Mouse (Mus musculus) lung, embryonic 14.5 days (tissue): Measurements from ENCODE around the gene Fyn. TPM values are rescaled to one million over a fixed set of nuclear protein-coding genes. Genes with fewer than 3 reads are reported as not detected.

Experiments
- ATAC-seq: fragments of 200-750 bp; cut with Nextera tagmentation; 2 replicates; pipeline ENCODE4 v1.8.0; 2017; ENCODE audit warnings: mild to moderate bottlenecking, moderate TSS enrichment, moderate library complexity; ENCODE audit not compliant: insufficient read depth
- DNase-seq: peaks from one replicate; pipeline ENCODE4 v3.0.0-alpha.2; 2015
- H3K27ac ChIP-seq: fragments of 300-500 bp; sonication (generic); 2 replicates; pipeline ENCODE4 v1.5.1; 2014; ENCODE audit warnings: low read depth, mild to moderate bottlenecking, moderate library complexity
- H3K27me3 ChIP-seq: fragments of 300-500 bp; sonication (generic); 2 replicates; pipeline ENCODE4 v1.6.1; 2014; ENCODE audit warnings: low read length, control low read depth; ENCODE audit not compliant: insufficient read depth
- H3K36me3 ChIP-seq: fragments of 300-500 bp; sonication (generic); 2 replicates; pipeline ENCODE4 v1.6.1; 2014; ENCODE audit warnings: control low read depth; ENCODE audit not compliant: insufficient read depth
- H3K4me1 ChIP-seq: fragments of 300-500 bp; sonication (generic); 2 replicates; pipeline ENCODE4 v1.6.1; 2014; ENCODE audit warnings: antibody characterized with exemption, control low read depth; ENCODE audit not compliant: insufficient read depth
- H3K4me2 ChIP-seq: fragments of 300-500 bp; sonication (generic); 2 replicates; pipeline ENCODE4 v1.6.1; 2014; ENCODE audit warnings: mild to moderate bottlenecking
- H3K4me3 ChIP-seq: fragments of 300-500 bp; sonication (generic); 2 replicates; pipeline ENCODE4 v1.5.1; 2014; ENCODE audit warnings: low read depth, low read length
- H3K9ac ChIP-seq: fragments of 300-500 bp; sonication (generic); 2 replicates; pipeline ENCODE4 v1.6.1; 2014
- H3K9me3 ChIP-seq: fragments of 300-500 bp; sonication (generic); 2 replicates; pipeline ENCODE4 v1.6.1; 2016; ENCODE audit warnings: low read depth, low read length, control low read depth
- CTCF ChIP-seq: IDR thresholded peaks from 2 replicates; pipeline ENCODE4 v1.5.1; 2016; ENCODE audit warnings: antibody characterized with exemption, low read depth
- WGBS: fragments of 180-500 bp; shearing (Covaris S2); extraction: QIAGEN DNeasy Blood & Tissue Kit; methylation state at CpG from one replicate; pipeline ENCODE4 v1.1.7; 2014; 5-methylcytosine and 5-hydroxymethylcytosine counted together
- polyA plus RNA-seq: library from polyadenylated mRNA; unstranded; fragments of >200 nt; fragmentation: Nextera tagmentation; extraction: Ambion mirVana; gene quantifications from 2 replicates; pipeline ENCODE4 v1.2.1, GENCODE M21; 2014

Gene Fyn
- polyA plus RNA-seq, 1 experiment from 2014 or later, result 30.3 TPM

DNA sequence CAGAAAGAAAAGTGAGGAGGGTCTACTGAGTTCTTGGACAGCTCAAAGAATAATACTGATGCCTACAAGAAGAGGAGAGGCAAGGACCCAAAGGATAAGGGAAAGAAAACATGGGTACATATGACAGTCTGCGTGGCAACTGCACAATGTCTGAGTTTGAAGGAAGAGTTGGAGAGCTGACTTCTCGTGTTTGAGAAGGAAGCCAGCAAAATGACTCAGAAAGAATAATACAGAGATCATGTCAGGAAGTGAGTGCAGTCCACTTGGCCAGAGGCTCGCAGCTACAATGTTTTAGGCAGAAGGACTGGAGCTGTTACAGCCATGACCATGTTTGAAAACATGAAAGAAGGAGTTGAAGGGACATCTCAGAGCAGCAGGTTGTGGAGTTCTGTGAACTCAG is 190.7 kb downstream of the Fyn start:
- Histone ChIP-seq H3K4me2 (no peak overlapping the region), H3K9me3 (no peaks in the 10 kb centered on the region), H3K4me1 (peaks cover 27% of the 10 kb centered on the region), H3K27me3 (no peaks in the 10 kb centered on the region), H3K9ac (no peak overlapping the region), H3K4me3 (no peak overlapping the region), H3K36me3 (peaks cover 9% of the 10 kb centered on the region; the same call in 1 of the 2 replicates), H3K27ac (peak overlapping the region; percentile 20; the same call in 1 of the 2 replicates)
- ATAC-seq, result no peak
- TF ChIP-seq CTCF, result no peak
- WGBS, result 49% methylated on average over 3 of the region's 3 CpGs
- DNase-seq, result no peak

DNA sequence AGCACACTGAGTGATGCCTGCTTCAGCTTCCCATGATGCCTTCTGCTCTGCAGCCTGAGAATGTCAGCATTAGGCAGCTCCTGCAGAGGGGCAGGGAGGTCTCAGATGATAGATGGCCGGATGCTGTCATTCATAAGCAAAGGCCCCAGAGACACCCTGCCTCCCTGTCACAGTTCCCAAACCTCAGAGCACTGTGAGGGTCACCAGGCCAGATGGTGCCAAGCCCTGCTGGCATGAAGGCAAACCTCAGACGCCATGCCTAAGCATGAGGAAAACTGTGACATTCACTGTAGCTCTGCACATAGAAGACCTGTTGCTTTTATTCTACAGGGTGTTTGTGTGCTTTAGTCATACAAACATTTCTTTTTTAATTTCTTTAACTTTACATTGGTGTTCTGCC is 193.7 kb downstream of the Fyn start:
- Histone ChIP-seq H3K4me1 (peaks cover 6% of the 10 kb centered on the region; the same call in 1 of the 2 replicates), H3K27ac (no peak overlapping the region), H3K4me3 (no peak overlapping the region)

DNA sequence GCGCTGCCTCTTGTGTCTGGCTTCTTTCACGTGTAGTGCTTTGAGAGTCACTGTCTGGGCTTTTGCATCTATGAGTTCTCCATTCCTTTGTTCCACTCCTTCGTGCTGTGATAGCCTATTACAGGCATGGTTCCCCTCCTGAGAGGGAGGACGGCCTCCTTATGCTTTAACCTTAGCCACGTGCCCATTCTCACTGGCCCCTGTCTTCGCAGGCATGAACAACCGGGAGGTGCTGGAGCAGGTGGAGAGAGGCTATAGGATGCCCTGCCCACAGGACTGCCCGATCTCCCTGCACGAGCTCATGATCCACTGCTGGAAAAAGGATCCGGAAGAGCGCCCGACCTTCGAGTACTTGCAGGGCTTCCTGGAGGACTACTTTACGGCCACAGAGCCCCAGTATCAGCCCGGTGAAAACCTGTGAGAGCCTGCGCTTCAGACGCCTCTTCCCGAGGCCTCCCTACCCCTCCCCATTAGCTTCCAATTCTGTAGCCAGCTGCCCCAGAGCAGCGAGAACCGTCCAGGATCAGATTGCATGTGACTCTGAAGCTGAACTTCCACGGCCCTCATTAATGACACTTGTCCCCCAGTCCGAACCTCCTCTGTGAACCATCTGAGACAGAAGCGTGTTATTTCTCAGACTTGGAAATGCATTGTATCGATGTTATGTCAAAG is 195.0 kb downstream of the Fyn start:
- Histone ChIP-seq H3K4me1 (peaks cover 8% of the 10 kb centered on the region; the same call in 1 of the 2 replicates), H3K27me3 (no peaks in the 10 kb centered on the region), H3K9me3 (no peaks in the 10 kb centered on the region), H3K27ac (no peak overlapping the region), H3K4me2 (no peak overlapping the region), H3K4me3 (no peak overlapping the region), H3K36me3 (peaks cover 9% of the 10 kb centered on the region; the same call in 1 of the 2 replicates), H3K9ac (no peak overlapping the region)
- DNase-seq (no peak), ATAC-seq (peak; percentile 19; the same call in 1 of the 2 replicates)
- no peak for TF ChIP-seq CTCF
- WGBS, result 37% methylated on average over 24 of the region's 24 CpGs

More for the DNA sequence above, 193.7 kb downstream of the Fyn start:
- Histone ChIP-seq H3K27me3 (no peaks in the 10 kb centered on the region), H3K9ac (no peak overlapping the region), H3K9me3 (no peaks in the 10 kb centered on the region), H3K36me3 (peaks cover 9% of the 10 kb centered on the region; the same call in 1 of the 2 replicates), H3K4me2 (no peak overlapping the region)
- ATAC-seq (no peak), DNase-seq (no peak)
- 55% methylated on average over 2 of the region's 2 CpGs for WGBS
- TF ChIP-seq CTCF, result no peak

DNA sequence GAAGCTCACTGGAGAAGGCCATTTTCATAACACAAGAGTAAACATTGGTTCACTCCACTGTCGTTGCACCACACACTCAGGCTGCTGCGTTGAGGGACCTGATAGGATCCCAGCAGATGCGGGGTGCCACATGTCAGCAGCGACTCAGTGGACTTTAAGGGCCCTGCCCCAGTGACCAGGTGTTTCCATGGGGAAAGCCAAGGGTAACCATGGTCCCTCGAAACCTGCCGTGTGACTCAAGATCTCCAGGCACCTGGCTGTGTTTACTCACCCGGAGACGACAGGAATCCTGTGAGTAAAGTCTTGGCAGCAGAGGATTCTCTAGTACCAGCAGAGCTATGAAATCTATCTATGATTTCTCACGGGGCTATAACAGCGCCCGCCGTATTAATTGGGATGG is 198.2 kb downstream of the Fyn start:
- Histone ChIP-seq H3K9me3 (no peaks in the 10 kb centered on the region), H3K36me3 (peaks cover 4% of the 10 kb centered on the region; the same call in 1 of the 2 replicates), H3K27me3 (no peaks in the 10 kb centered on the region), H3K4me2 (no peak overlapping the region), H3K9ac (no peak overlapping the region), H3K4me1 (peaks cover 9% of the 10 kb centered on the region; the same call in 1 of the 2 replicates), H3K27ac (no peak overlapping the region), H3K4me3 (no peak overlapping the region)
- DNase-seq (peak; percentile 29), ATAC-seq (no peak)
- TF ChIP-seq CTCF, result no peak
- 63% methylated on average over 12 of the region's 12 CpGs for WGBS

DNA sequence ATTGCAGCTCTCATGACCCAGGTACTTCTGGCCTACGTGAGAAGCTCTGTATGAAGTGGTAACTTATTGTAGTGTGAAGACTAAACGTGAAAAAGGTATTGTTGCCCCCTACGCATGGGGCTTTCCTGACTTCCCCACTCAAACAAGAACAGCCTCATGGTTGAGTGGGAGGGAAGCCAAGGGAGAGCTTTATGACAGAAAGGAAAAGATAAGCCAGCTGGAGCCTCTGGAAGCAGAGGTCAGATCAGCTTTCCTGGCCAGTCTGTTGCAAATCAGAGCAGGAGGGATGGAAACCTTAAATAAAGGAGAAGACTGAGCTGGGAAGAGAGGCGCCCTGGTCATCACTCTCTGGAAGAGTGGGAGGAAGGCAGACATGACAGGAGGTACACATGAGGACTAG is 200.3 kb downstream of the Fyn start:
- TF ChIP-seq CTCF, result no peak
- Histone ChIP-seq H3K4me2 (no peak overlapping the region), H3K9ac (no peak overlapping the region), H3K9me3 (no peaks in the 10 kb centered on the region), H3K36me3 (peaks cover 4% of the 10 kb centered on the region; the same call in 1 of the 2 replicates), H3K27me3 (no peaks in the 10 kb centered on the region), H3K27ac (peak overlapping the region; percentile 4; the same call in 1 of the 2 replicates), H3K4me1 (peaks cover 9% of the 10 kb centered on the region; the same call in 1 of the 2 replicates), H3K4me3 (no peak overlapping the region)
- no peak for ATAC-seq
- WGBS, result 62% methylated on average over 4 of the region's 4 CpGs
- no peak for DNase-seq

DNA sequence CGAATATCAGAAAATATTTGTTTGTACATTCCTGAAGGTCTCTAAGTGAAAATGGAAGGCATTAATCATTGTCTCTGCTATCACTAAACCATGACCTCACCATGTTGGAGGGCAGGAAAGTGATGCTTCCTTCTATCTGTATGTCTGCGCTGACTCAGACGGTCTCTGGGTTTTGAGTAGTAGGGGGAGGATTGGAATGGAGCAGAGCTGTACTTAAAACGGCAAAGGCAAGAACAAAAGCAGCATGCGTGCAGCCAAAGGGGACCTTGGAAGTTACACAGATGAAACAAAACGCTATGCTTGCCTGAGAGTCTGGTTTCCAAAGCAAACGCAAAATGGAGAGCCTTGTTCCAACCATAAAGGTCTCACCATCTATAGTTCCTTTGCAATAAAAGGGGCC is 202.4 kb downstream of the Fyn start:
- ATAC-seq (no peak), DNase-seq (peak; percentile 35)
- peaks cover 9% of the 10 kb centered on the region; the same call in 1 of the 2 replicates for H3K4me1 ChIP-seq
- TF ChIP-seq CTCF, result no peak
- H3K4me3 ChIP-seq, result no peak overlapping the region
- no peak overlapping the region for H3K9ac ChIP-seq
- H3K27me3 ChIP-seq, result no peaks in the 10 kb centered on the region
- peak overlapping the region; percentile 58; the same call in 1 of the 2 replicates for H3K27ac ChIP-seq
- H3K36me3 ChIP-seq, result no peaks in the 10 kb centered on the region
- H3K4me2 ChIP-seq, result no peak overlapping the region
- WGBS, result 27% methylated on average over 7 of the region's 7 CpGs
- H3K9me3 ChIP-seq, result no peaks in the 10 kb centered on the region

DNA sequence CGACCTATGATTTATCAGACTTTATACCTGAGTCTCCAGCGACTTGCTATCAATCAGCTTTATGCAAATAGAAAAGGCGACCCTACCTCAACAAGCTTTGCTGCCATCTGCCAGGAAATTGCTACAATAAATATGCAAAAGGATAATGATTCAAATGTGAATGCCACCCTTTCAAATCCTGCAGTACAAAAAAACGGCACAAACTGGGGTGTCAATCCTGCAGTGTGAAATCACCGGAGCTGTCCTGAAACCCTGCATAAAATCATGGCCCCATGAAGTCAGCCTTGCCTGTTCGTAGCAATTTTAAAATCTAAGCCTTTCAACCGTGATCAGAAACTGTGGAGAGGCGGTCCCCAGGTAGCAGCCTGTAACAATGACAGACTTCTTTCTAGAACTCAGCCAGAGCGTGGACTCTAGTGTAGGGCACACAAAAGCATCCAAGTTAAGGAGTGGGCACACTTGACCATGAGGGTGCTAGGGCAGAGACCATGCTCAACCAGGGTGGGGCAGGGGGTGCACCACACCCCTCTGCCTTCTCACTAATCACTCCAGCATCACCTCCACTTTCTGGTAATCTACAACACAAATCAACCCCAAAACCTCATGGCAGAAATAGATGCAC is 203.5 kb downstream of the Fyn start:
- peaks cover 9% of the 10 kb centered on the region; the same call in 1 of the 2 replicates for H3K4me1 ChIP-seq
- H3K9ac ChIP-seq, result no peak overlapping the region
- 0 out of 2 replicates have a peak, but pooled peaks have one; percentile 14 for ATAC-seq
- no peaks in the 10 kb centered on the region for H3K36me3 ChIP-seq
- no peak for DNase-seq
- no peaks in the 10 kb centered on the region for H3K9me3 ChIP-seq
- H3K4me2 ChIP-seq, result no peak overlapping the region
- H3K27me3 ChIP-seq, result no peaks in the 10 kb centered on the region
- TF ChIP-seq CTCF, result no peak
- 64% methylated on average over 9 of the region's 9 CpGs for WGBS
- no peak overlapping the region for H3K4me3 ChIP-seq
- H3K27ac ChIP-seq, result no peak overlapping the region
